Mouse (Mus musculus) induced T-regulatory cell, adult 2 months (primary cell): ENCODE data around the gene Proca1.

ENCODE experiments used
- DNase-seq: peaks from one replicate; pipeline ENCODE4 v3.0.0-alpha.2; 2012; ENCODE audit warnings: low read depth

The Proca1 gene

DNA sequence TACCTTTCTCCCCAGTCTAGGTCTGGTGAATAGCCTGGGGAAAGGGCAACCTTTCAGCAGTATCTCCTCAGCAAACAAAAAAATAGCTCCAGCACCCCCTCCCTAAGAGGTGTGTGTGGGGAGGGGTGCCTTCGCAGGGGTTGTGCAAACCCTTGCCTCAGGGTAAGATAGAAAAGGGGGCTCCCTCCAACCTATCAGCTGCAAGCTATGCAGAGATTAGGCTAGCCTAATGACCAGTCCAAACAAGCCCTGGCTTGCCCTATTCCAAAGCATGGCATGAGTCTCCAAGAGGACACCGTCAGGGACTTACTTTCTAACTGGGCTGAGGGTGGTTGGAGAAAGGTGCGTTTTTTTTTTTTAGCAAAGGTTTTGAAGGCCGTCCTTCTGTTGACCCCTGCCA is 27.0 kb upstream of the Proca1 start:
- peak; percentile 15 for DNase-seq

DNA sequence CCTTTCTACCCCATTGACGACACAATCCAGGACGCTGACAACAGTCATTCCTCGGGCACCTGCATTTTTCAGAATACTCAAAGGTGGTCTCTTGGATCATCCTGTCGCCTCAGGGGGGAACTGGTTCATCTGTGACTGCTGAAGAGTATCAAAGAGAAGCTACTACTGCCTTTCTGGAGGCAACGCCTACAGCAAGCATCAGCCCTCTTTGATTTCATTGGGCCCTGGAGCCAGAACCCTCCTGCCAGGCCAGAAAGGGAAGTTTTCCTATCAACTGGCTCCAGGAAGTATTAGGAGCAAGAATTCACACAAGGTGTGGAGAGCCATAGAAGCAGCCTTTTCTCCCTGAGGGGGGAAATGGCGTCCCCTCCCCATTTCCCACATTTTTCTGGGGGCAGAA is 26.6 kb upstream of the Proca1 start:
- DNase-seq: peak; percentile 14

DNA sequence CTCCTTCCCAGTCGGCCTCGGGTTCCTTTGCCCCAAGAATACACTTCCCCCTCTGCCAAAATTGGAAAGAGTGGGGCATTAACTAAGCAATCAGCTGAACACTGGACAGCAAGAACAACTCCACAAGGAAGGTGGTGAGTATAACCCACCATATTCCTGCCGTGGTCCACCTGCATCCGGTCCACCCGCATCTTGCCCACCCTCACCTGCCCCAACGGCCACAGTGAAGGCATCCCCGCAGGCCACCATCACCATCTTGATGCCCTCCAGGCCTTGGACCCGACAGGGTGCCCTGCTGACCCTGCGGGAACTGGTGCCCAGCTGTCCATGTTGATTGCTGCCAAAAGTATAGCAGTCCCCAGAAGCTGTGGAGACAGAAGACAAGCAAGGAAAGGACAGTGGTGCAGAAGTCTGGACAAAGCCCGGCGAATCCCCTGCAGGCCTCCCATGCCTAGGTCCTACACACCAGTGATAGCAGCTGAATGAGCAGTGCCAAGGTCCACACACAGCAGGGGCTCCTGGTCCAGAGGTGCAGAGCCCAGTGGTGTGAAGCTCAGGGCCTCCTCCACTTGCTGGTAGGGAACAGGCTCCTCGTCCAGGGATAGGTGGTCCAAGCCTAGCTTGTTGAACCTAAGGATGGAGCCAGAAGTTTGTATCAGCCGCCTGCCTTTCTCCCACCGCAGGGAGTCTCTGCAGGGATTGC is 25.8 kb upstream of the Proca1 start:
- no peak for DNase-seq

DNA sequence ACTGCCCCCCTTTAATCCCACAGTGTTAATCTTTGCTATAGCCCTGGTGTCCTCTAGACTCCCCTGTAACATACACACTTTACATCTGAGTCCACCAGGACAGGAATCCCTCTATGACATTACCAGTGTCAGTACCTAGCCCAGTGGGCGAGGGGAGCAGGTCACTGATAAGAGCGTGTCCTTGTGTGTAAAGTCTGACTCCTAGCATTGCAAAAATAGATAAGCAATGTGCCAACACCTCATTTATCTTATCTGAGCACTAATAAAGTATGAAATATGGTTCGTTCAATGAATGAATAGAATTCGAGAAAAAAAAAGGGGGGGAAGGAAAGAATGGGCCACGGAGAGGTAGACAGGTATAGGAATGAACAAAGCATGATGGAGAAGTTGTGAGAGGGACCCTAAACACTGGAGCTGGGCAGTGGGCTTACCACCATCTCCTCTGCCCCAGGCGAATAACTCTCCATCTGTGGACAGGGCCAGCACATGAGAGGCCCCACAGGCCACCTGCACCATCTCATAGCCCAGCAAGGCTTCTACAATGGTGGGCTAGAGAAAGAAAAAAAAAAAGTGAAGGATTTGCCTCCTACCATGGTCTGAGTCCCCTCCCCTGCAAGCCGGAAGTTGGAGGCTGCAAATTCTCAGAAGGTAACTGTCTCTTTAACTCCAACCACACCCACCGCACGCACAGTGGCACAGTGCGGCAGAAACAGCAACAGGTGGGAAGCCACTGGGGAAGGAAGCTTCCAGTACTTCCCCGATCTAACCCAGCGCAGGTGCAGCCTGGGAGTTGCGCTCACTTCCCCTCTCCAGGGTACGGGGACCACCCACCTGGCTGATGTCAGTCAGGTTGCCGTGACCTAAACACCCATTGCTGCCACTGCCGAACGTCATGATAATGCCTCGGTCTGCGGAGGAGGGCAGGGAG is 24.4 kb upstream of the Proca1 start:
- DNase-seq: peak; percentile 84

DNA sequence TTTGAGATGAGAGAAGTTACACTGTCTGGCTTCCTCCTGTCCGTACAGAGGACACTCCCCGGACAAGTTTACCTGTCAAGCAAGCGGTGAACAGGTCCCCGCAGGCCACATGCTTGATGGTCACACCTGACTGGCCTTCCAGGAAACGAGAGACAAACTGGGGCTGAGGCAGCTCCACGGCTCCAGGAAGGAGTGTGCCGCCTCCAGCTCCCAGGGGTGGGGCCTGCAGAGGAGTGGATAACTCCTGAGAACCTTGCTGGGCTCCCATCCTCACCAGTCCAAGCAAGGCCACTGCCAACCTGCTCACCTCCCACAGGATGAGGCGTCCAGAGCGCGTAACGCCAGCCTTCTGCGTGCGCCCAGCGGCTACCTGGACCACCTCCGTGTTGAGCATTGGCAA is 22.9 kb upstream of the Proca1 start:
- DNase-seq: no peak

DNA sequence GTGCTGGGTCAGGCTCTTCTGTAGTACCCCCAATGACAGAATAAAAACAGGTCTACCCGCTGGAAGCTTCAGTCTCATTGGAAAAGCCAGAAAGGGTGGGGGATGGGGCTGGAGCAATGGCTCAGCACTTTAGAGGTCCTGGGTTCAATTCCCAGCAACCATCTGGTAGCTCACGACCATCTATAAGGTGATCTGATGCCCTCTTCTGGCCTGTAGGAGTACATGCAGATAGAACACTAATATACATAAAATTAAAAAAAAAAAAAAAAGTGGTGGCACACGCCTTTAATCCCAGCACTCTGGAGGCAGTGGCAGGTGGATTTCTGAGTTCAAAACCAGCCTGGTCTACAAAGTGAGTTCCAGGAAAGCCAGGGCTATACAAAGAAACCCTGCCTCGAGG is 21.9 kb upstream of the Proca1 start:
- DNase-seq: peak; percentile 56

DNA sequence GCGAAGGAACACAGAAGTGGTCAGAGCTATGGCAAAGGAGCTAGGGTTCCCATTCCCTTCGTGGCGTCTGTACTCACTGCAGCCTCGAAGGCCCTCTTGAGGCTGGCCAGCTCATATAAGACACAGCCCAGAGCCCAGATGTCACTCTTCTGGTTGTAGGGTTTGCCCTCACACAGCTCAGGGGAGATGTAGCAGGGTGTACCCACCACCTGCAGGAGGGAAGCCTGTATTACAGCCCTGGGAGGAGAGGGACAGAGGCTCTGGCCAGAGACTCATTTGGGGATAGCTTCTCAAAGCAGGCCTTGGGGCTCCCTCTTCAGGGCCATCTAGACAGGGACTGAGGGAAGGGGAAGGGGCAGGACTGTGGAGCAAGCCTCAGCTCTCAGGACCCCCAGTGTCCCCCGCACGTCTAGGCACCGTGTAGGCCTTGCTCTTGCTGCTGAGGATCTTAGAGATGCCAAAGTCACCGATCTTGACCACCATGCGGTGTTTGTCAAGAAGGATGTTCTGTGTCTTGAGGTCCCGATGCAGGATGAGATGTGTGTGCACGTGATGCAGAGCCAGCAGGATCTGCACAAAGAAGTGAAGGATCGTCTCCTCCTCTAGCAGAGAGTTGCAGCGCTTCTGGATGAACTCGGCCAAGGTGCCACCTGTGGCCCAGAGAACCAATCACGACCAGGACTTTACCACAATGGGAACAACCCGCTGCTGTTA is 21.0 kb upstream of the Proca1 start:
- peak; percentile 42 for DNase-seq

DNA sequence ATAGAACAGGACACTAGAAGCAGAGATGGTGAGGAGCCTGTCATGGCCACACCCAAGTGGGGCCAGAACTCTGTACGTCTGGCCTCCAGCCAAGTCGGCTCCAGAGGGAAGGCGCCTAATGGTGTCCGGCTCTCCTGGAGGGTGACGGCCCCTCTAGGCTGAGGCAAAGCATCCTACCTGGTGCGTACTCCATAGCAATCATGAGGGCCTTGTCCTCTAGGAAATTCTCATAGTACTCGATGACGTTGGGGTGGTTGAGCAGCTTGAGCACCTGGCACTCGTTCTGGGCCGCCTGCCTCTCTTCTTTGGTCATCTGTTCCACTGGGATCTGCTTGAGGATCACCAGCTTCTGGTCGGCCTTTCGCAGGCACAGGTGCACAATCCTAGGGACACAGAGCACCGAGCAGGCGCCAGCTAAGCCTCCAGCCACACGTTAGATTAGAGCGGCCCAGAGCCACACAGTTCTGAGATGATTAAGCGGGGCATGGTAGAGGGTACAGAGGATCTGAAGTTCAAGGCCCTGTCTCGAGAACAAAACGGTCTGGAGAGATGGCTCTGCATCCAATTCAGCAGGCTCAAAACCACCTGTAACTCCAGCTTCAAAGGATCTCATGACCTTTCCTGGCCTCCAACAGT is 20.3 kb upstream of the Proca1 start:
- DNase-seq: no peak

DNA sequence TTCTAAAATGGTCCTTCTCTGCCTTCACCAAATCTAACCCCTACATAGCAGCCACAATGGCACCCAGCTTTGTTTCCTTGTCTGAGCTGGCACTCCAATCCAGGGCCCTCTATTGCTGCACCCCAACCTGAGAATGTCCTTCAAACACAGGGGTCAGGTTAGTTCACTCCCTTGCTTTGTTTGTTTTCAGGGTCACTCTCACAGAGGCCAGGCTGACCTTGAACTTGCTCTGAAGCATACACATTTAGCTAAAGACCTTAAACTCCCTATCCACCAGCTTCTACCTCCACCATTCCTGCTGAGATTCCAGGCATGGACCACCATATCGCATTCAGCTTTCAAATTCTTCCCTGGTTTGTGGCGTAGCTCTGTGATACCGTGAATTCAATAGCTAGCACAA is 18.7 kb upstream of the Proca1 start:
- DNase-seq: no peak

DNA sequence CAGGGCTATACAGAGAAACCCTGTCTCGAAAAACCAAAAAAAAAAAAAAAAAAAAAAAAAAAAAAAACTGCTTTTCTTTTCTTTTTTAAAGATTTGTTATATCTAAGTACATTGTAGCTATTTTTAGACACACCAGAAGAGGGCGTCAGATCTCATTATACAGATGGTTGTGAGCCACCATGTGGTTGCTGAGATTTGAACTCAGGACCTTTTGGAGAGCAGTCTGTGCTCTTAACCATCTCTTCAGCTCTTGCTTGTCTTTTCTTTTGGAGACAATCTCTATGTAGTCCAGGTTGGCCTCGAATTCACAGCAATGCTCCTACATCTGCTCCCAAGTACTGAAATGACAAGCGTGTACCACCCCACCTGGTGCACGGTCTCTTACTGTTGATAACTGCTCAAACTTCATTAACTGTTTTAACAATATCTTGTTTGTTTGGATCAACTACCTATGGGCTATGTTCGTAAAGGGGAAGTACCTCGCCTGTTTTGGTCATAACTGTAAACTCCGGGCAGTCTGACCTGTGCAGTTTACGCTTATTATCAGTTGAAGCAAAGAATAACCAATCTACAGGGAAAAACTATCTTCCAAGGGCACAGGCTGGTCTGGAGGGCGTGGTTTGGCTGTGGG is 17.3 kb upstream of the Proca1 start:
- no peak for DNase-seq

DNA sequence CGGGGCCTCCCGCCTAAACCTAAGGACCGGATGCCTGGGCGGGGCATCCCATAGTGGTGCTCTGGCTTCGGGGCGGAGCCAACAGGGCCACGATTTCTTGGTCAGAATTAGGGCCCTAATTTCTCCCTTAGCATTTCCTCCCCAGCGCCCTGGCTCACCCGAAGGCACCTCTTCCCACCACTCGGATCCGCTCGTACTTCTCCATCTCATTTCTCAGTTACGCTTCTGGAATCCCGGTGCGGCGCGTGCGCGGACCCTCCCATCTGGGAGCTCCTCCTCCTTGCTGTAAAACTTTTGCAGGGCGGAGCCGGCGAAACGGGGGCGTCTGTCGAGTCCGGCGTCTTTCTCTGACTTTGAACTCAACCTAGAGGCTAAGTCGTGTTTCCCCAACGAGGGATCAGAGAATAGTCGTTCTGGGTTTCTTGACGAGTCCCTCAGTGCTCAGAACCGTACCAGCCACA is 16.8 kb upstream of the Proca1 start, which contains the start of the genes Nek8 and Tlcd1:
TSS of gene Nek8 (minus strand) at position 274 of the 461 bp plus-strand sequence.
TSS of gene Tlcd1 (plus strand) at position 310 of the 461 bp plus-strand sequence.
- DNase-seq: peak; percentile 98

DNA sequence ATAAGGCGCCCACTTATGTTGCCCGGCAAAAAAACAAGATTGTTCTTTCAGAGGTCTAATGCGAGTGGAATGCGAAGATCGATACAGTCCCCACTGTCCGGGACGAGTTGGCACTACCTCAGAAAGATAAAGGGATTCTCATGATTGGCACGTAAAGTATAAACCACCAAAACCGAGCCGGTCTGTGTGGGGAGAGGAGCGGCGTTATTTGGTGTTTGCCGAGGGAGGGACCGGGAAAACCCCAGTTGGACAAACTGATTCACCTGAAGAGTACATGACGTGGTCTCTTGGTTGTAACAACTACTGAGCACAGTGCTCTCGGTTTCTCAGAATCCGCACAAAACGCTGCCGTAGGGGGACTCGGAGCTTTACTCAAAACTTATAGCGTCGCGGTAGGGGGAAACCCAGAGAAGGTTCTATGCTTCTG is 16.3 kb upstream of the Proca1 start:
- DNase-seq: peak; percentile 92

DNA sequence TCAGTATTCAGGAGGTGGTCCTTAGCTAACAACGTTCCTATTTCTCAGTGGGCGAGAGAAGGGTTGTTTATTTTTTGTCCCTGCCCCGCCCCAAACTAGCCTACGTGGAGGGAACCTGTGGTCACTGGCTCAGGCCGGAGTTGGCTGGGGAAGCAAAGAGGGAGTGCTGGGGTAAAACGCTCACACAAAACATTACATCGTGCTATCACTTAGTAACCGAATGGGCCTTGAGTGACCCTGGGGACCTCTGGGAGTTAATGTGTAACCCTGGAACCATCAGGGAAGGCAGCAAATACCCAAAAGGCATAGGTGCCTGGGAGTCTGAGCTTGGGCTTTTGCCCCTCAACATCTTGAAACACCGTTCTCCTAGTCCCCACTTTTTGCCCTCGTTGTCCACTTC is 15.8 kb upstream of the Proca1 start:
- DNase-seq: no peak

DNA sequence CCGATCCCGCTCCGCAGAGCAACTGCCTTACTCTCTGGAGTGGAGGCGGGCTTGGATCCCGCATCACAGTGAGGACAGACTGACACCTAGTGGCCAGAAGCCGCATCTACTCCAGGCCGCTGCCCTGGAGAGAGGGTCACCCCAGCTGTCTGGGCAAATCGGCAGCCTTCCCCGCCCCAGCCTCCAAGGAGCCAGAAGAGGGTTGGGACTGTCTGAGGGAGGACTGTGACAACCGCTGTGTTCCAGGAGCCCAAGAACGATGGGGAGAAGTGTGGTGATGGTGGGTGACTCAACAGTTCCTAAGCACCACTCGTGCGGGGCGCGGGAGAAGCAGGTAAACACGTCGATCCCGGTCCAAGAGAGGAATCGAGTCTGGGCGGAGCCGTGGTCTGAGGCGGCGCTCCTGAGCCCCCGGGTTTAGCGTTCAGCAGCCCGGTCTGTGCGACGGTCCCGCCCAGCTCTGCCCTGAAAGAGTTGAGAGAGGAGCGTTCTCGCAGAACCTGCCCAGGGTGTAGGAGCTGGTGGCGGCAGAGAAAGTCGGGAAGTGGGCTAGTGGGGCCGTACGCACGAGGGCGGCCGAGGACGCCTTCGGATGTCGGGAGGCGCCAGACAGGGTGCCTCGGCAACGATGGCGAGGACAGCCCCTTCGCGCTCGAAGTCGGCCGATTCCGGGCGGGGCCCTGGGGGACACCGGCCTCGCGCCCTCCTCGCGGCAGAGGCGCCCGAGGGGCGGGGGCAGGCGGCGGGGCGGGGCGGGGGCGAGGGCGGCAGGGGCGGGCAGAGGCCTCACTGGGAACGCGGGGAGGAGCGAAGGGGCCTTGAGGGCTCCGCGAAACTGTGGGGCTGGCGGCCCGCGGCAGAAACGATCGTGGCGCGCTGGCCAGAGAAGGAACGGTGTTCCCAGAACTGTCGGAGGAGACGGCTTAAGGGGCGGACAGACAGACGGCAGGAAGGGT is 15.0 kb upstream of the Proca1 start:
- peak; percentile 95 for DNase-seq

DNA sequence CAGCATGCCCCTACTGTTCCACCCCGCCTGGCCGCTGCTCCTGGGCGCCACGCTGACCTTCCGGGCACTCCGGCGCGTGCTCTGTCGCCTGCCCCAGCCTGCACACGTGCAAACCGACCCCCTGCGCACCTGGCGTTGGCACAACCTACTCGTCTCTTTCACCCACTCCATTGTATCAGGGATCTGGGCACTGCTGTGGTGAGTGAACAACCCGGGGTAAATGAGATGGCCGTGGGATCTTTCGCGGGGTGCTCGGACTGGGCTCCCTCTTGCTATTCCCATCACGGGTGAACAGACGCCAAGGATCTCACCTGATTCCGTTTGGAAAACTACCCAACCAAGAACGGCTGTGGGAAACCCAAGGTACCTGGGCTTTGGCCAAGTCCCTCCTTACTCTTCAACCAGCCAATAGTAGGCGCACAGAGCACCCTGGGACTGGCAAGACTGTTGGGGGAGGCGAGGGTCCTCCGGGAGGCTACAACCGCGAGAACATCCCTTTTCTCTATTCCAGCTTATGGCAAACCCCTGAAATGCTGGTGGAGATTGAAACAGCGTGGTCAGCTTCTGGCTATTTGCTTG is 14.2 kb upstream of the Proca1 start:
- DNase-seq: no peak

DNA sequence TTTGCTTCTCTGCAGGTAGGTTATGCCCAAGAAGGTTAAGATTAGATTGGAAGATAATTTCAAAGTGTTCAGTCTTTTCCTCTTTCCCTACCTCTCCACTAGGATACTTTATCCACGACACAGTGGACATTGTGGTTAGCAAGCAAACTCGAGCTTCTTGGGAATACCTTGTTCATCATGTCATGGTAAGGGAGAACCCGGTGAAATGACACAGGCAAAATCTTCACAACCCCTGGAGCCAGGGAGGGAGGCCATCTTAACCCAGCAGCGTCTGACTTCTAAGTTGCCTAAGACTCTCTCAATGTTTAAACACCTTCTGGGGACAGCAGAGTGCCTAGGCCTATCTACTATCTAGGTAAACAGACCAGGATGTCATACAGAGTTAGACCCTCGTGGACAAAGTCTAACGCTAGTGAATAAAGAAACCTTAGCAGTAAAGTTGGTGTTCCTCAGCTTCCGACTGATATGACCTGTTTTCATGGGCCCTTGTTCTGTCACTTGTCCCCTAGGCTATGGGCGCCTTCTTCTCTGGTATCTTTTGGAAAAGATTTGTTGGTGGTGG is 13.7 kb upstream of the Proca1 start:
- DNase-seq: peak; percentile 52

DNA sequence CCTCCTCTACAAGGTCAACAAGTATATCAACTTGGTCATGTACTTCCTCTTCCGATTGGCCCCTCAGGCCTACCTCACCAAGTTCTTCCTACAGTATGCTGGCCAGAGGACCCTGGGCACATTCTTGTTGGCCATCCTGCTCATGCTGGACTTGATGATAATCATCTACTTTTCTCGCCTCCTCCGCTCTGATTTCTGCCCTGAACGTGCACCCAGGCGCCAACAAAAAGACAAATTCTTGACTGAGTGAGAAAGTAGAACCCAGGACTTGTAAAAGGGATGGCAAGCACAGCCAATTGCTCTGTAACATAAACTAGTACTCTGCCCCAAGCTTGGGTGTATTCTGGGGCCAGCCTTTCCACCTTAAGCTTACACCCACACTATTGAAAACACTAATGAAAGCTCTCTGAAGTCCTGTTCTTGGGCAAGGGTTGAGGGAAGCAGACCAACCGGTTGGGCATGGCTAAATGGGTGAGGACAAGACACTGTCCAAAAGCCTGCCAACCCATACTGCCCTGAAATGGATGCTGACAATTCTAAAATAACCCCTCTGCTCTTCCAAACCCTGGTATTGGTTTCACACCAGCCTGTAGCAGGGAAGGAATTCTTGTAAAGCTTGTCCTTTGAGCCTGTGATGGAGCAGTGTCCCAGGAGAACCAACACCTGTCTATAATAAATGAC is 13.0 kb upstream of the Proca1 start:
- peak; percentile 20 for DNase-seq

DNA sequence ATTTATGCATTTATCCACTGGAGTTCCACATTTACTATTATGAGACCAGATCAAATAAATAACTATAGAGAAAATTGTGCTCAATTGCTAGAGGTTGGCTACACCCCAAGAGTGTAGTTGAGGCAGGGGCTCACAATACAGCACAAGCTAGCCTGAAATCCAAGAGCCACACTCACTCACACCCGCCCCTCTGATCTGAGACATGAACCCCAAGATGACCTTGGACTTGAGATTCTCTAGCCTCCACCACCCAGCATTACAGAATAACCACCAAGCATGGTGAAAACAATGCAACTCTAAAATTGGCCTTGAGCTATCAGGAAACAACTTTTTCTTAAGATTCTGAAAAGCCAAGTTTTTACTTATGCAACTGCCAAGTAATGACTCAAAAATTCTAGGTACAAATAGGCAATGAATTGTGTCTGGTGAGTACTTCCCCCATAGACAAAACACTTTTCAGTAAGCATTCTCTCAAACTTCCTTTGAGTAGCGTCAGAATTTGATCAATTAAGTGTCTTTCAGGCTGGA is 11.3 kb upstream of the Proca1 start:
- DNase-seq: peak; percentile 18

DNA sequence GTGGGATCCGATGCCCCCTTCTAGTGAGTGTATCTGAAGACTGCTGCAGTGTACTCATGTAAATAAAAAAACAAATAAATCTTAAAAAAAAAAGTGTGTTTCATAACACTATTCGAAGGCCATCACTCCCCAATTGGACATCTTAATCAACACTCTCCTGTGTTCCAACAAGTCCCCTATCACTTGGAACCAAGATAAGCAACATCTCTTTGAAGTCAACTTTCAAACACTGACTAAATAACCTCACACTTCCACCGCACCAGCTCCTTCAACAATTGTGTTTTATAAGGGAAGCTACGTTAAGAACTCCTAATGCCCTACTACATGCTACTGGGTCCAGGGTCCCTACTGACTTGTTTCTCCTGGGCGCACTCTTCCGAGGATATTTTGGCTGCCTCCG is 10.7 kb upstream of the Proca1 start:
- peak; percentile 42 for DNase-seq
